Mouse (Mus musculus) C2C12 (cell line): ENCODE results near the gene Lmf1. TPM values are rescaled to one million over a fixed set of nuclear protein-coding genes. Genes with fewer than 3 reads are reported as not detected.

Experiments used
- H3K27me3 ChIP-seq: one replicate; pipeline ENCODE4 v1.6.1; 2011; ENCODE audit not compliant: control insufficient read depth, insufficient read depth, insufficient read length
- H3K36me3 ChIP-seq: one replicate; pipeline ENCODE4 v1.6.1; 2011; ENCODE audit not compliant: control insufficient read depth, insufficient read depth
- H3K4me3 ChIP-seq: one replicate; pipeline ENCODE4 v1.5.1; 2011; ENCODE audit warnings: mild to moderate bottlenecking, control low read depth; ENCODE audit not compliant: poor library complexity, insufficient read depth, severe bottlenecking
- H3K79me2 ChIP-seq: one replicate; pipeline ENCODE4 v1.6.1; 2011; ENCODE audit not compliant: control insufficient read depth, insufficient read depth
- H3K79me3 ChIP-seq: one replicate; pipeline ENCODE4 v1.6.1; 2011; ENCODE audit warnings: low read depth, control low read depth
- H3ac ChIP-seq: one replicate; pipeline ENCODE3; 2011; ENCODE audit warnings: low read depth; ENCODE audit not compliant: control insufficient read depth, insufficient read length
- CEBPB ChIP-seq: IDR thresholded peaks from one replicate; pipeline ENCODE4 v1.6.1; 2011; ENCODE audit warnings: low read depth, mild to moderate bottlenecking, control low read depth, moderate library complexity
- CTCF ChIP-seq: IDR thresholded peaks from one replicate; pipeline ENCODE4 v1.5.1; 2011; ENCODE audit not compliant: control insufficient read depth, insufficient read depth, insufficient read length
- FOSL1 ChIP-seq: IDR thresholded peaks from one replicate; pipeline ENCODE4 v1.8.0; 2011; ENCODE audit warnings: mild to moderate bottlenecking, low read length; ENCODE audit not compliant: poor library complexity, insufficient read depth, severe bottlenecking
- MAX ChIP-seq: IDR thresholded peaks from one replicate; pipeline ENCODE4 v1.6.1; 2011; ENCODE audit warnings: mild to moderate bottlenecking, control low read depth
- MYOD1 ChIP-seq: IDR thresholded peaks from one replicate; pipeline ENCODE4 v1.6.1; 2011; ENCODE audit warnings: low read depth; ENCODE audit not compliant: control insufficient read depth, insufficient read length
- MYOG ChIP-seq: IDR thresholded peaks from one replicate; pipeline ENCODE4 v1.6.1; 2011; ENCODE audit not compliant: control insufficient read depth, insufficient read length; ENCODE audit errors: extremely low read depth
- USF1 ChIP-seq: IDR thresholded peaks from one replicate; pipeline ENCODE4 v1.6.1; 2011; ENCODE audit warnings: low read depth, mild to moderate bottlenecking, control low read depth, moderate library complexity
- polyA plus RNA-seq: library from polyadenylated mRNA; unstranded; fragments of >200 nt; fragmentation: generic; extraction: Trizol; gene quantifications from one replicate; pipeline ENCODE4 v1.2.1, GENCODE M21; 2012; ENCODE audit warnings: missing spikeins

Lmf1 gene
- polyA plus RNA-seq, 1 experiment: 14.0 TPM

DNA sequence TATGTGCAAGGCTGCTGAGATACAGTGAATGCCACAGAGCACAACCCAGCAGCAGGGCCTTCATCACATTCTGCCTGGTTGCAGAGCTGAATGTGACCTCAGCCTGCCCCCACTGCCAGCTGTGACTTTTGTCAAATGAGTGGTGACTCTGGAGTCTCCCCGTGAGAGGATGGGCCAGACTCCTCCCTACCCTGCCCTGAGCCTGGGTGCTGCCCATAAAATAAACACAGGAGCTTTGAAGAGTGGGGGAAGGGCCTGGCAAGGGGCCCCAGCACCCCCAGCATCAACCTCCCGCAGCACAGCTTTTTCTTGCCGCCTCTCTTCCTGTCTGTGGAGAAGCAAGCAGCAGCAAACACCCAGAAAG, 77.9 kb downstream of the Lmf1 start:
- no peak overlapping the region for H3K4me3 ChIP-seq
- H3K79me2 ChIP-seq: no peaks in the 10 kb centered on the region
- H3ac ChIP-seq: no peak overlapping the region
- H3K27me3 ChIP-seq: no peaks in the 10 kb centered on the region
- TF ChIP-seq MYOD1: peak; percentile 63
- TF ChIP-seq CTCF: no peak
- H3K79me3 ChIP-seq: no peaks in the 10 kb centered on the region
- H3K36me3 ChIP-seq: no peaks in the 10 kb centered on the region

DNA sequence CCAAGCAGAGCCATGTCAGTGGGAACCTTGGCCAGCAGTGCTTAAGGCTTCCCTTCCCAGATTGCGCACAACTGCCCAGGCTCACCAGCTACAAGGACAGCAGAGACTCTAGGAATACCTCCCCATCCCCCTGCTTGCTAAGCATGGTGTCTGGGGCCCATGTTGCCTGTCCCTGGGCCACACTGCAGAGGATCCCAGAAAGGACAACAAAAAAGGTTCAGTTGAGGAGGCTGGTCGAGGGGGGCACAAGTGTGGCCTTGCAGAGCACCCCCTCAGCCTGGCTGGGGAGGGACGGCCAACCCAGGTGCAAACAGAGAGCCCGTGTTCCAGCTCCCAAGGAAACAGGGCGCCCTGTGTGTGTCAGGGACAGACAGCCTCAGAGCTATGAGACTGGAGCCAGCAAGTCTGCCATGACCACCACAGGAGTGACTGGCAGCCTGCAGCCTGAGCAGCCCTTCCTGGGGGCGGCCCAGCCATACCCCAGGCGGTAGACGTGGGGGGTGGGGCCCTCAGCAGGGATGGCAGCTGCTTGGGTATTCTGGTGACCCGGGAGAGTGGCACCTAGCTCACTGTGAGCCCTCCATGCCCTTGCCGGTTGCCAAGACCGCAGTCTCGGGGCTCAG, 84.4 kb downstream of the Lmf1 start:
- Histone ChIP-seq H3K4me3 (no peak overlapping the region), H3ac (no peak overlapping the region), H3K79me2 (no peaks in the 10 kb centered on the region), H3K27me3 (peaks cover 14% of the 10 kb centered on the region), H3K36me3 (no peaks in the 10 kb centered on the region), H3K79me3 (no peaks in the 10 kb centered on the region)
- TF ChIP-seq MYOG: no peak
- no peak for TF ChIP-seq CEBPB
- TF ChIP-seq MAX: no peak
- no peak for TF ChIP-seq USF1
- TF ChIP-seq FOSL1: no peak
- TF ChIP-seq CTCF: no peak
- no peak for TF ChIP-seq MYOD1

GRCm38 (mm10) chr17:25665485-25665884, 86.6 kb downstream of the Lmf1 start:
- no peaks in the 10 kb centered on the region for H3K36me3 ChIP-seq
- no peak for TF ChIP-seq MYOD1
- TF ChIP-seq USF1: no peak
- no peak for TF ChIP-seq MYOG
- TF ChIP-seq CEBPB: no peak
- TF ChIP-seq MAX: no peak
- H3K79me3 ChIP-seq: no peaks in the 10 kb centered on the region
- no peaks in the 10 kb centered on the region for H3K79me2 ChIP-seq
- H3K27me3 ChIP-seq: peaks cover 20% of the 10 kb centered on the region
- no peak overlapping the region for H3ac ChIP-seq
- H3K4me3 ChIP-seq: no peak overlapping the region

- Histone ChIP-seq H3K36me3 (no peaks in the 10 kb centered on the region), H3K79me2 (no peaks in the 10 kb centered on the region), H3K79me3 (no peaks in the 10 kb centered on the region), H3K4me3 (no peak overlapping the region), H3ac (no peak overlapping the region), H3K27me3 (peaks cover 23% of the 10 kb centered on the region)
- TF ChIP-seq CTCF (no peak), MAX (no peak), USF1 (no peak)
These were observed 87.0 kb downstream of the Lmf1 start for GRCm38 (mm10) chr17:25665891-25666290.

- no peak overlapping the region for H3K4me3 ChIP-seq
- no peak overlapping the region for H3ac ChIP-seq
- H3K27me3 ChIP-seq: peaks cover 33% of the 10 kb centered on the region
- H3K79me2 ChIP-seq: no peaks in the 10 kb centered on the region
- H3K79me3 ChIP-seq: no peaks in the 10 kb centered on the region
- H3K36me3 ChIP-seq: no peaks in the 10 kb centered on the region
- TF ChIP-seq FOSL1 (no peak), MYOG (no peak), MAX (no peak), CTCF (no peak), CEBPB (no peak), MYOD1 (no peak), USF1 (no peak)
These were observed 89.7 kb downstream of the Lmf1 start for GRCm38 (mm10) chr17:25668481-25669055.

- Histone ChIP-seq H3K4me3 (no peak overlapping the region), H3ac (no peak overlapping the region), H3K27me3 (peaks cover 20% of the 10 kb centered on the region), H3K79me3 (no peaks in the 10 kb centered on the region), H3K36me3 (no peaks in the 10 kb centered on the region), H3K79me2 (no peaks in the 10 kb centered on the region)
- TF ChIP-seq CTCF: no peak
- no peak for TF ChIP-seq MYOD1
- TF ChIP-seq FOSL1: no peak
These were observed 94.1 kb downstream of the Lmf1 start for GRCm38 (mm10) chr17:25672982-25673381.
